Mouse (Mus musculus) central nervous system, embryonic 14 days (tissue): ENCODE results near the gene 9130008F23Rik. TPM values are rescaled to one million over a fixed set of nuclear protein-coding genes. Genes with fewer than 3 reads are reported as not detected.

Experiments used
- polyA plus RNA-seq: library from polyadenylated mRNA; depleted of rRNA; stranded (reverse); fragments of >200 nt; gene quantifications from 2 replicates; pipeline ENCODE4 v1.2.3, GENCODE M21; 2012; rRNA removed

The 9130008F23Rik gene
- 0.53 and 1.1 TPM in 2 replicates for polyA plus RNA-seq

DNA sequence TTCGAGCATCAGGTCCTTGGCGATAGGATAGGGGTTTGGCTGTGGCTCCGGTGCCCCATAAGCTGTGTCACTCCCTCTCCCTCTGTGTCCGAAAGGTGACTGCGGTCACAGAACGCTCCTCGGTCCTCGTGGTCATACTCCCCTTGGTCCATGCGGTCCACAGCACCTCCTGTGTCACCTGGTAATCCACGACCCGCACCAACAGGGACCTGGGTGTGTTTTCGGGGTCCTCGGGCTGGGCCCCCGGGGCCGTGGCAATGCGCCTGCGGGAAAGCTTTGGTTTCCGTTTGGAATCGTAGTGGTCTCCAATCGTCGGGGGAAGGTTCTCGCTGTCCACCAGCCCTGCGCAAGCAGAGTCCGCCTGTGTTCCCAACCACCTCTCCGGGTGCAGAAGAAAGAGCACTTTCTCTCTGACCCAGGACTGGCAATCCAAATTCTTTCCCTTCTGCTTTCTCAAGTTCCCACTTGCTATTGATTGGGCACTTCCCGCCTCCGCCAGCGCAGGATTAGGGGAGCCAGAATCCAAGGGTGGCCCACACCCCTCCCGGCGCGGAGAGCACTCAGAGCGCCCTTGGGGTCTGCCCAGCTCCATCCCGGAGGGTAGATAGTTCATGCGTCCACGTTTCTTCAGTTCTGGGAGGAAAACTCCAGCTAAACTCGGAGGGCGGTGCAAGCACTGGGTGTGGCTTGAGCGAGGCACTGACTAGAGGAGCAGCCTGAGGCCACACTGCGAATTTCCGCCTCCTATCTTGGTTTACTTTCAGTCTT lies at the start of gene 9130008F23Rik:
Gene 9130008F23Rik, minus strand, starts transcription at position 636 of the 768 bp plus-strand sequence.

DNA sequence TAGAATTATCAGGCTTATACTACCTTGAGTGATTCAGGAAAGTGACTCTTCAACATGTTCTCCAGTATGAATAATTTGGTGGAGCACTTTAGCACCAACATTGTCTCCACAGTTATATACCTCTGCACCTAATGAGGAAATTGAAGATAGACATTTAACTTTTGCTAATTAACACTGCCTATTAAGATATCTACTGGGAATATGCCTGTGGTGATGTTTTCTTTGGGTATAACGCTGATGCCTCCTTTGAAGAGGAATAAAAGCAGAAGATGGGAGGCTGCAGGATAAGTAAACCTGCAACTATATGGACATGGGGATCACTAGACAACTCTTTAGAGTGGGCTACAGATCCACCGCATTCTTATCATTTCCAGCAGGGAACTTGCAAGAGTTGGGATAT lies 33.9 kb upstream of the 9130008F23Rik start, which contains the start of gene Glyatl3:
Gene Glyatl3, minus strand, starts transcription at position 101 of the 400 bp plus-strand sequence.

Other genes with a start within 250 kb of the 9130008F23Rik start
- not detected in 2 replicates for gene Esp3, start 248.5 kb downstream of the 9130008F23Rik start, polyA plus RNA-seq
- not detected in 2 replicates for gene Esp1, start 153.4 kb downstream of the 9130008F23Rik start, polyA plus RNA-seq
- gene Crisp2, start 73.6 kb downstream of the 9130008F23Rik start, polyA plus RNA-seq, result not detected in 2 replicates
- gene Rhag, start 69.4 kb downstream of the 9130008F23Rik start, polyA plus RNA-seq, result 0.10 and 0.20 TPM in 2 replicates
- 0.11 TPM in 1 of 2 replicates, not detected in the other for gene Glyatl3, start 33.8 kb upstream of the 9130008F23Rik start, polyA plus RNA-seq
- gene Mut, start 54.1 kb upstream of the 9130008F23Rik start, polyA plus RNA-seq, result 12.8 and 14.2 TPM in 2 replicates
- gene Cenpq, start 54.5 kb upstream of the 9130008F23Rik start, polyA plus RNA-seq, result 11.4 and 14.5 TPM in 2 replicates